Mouse (Mus musculus) stomach, postnatal 0 days (tissue): ENCODE results near the gene Srgap2.

Source experiments
- CTCF ChIP-seq: IDR thresholded peaks from 2 replicates; pipeline ENCODE4 v1.5.1; 2016; ENCODE audit warnings: antibody characterized with exemption, low read depth, mild to moderate bottlenecking, moderate library complexity
- EP300 ChIP-seq: optimal IDR thresholded peaks from 2 replicates; pipeline ENCODE3; 2016; ENCODE audit warnings: antibody characterized with exemption

DNA sequence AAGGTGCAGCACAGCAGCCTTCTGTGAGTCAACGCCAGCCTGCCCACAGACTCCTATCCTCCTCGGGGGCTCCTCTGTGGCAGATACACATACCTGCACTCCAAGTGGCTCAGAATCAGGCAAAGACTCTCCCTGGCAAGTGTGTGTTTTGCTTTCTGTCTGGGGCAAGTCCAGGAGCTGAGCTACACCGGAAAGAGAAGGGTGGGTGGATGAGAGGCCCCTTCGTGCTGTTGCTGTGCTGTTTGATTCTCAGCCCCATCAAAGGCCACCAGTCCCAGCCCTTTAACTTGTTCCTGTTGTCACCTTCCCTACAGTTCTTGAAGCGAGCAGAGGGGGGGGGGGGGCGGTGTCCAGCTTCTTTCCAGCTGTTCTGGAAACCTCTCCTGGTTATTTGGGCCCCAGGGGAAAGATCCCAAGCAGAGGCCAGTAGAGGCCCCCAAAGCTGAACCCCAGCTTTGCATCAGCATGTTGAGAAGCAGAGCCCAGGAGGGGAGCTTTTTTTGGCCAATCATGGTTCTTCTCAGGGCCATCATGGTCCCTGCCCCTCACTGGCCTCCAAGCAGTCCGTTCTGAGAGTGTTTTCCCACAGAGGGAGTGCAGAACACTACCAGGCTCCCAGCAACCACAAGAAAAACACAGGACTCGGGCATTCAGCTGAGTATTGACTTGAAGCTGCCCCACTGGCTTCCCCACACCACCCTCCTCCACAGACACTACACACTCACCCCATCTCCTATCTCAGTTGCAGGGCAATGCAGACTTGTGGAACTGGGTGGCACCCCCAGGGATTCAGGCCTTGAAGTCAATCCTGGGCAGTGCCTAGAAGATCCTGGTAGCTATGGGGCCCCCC lies 248.3 kb downstream of the Srgap2 start:
- no peak for TF ChIP-seq CTCF
- no peak for TF ChIP-seq EP300
